Mouse (Mus musculus) retina, postnatal 7 days (tissue): ENCODE measurements around the gene Syt12.
A peak's percentile ranks its signal among the peaks of the same experiment; 100 is the strongest.
"Not testable (repeated sequence)": the region's sequence is repeated elsewhere in the genome, so short reads cannot be mapped to it uniquely, and the experiment has no call there.

ENCODE experiments used
- DNase-seq: peaks from one replicate; pipeline ENCODE4 v3.0.0-alpha.2; 2012; ENCODE audit warnings: low read depth, low spot score

Gene Syt12

DNA sequence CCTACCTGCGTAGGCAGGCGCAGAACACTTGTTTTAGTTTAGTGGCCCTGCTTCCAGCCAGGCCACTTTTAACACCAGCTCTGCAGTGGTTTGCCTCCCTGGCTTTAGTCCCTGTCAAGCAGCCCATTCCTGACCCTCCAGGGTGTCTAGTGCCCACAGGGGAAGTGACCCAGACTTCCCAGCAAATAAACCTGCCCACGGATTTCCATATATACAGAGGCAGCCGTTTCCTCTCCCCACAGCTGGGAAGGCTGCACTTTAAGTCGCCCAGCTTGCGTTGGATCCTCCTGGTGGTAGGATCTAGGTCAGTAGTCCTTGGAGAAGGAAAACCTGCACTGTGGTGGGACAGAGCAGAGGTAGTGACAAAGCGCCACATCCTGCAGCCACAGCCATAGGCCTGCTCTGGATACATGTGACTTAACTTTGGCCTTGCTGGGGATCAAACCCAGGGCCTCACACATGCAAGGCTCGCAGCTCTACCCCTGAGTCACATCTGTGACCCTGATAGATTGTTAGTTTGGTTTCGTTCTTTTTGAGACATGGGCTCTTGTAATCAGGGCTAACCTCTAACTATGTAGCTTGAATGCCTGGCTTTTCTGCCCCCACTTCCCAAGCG, 13.9 kb upstream of the Syt12 start:
- DNase-seq: no peak

DNA sequence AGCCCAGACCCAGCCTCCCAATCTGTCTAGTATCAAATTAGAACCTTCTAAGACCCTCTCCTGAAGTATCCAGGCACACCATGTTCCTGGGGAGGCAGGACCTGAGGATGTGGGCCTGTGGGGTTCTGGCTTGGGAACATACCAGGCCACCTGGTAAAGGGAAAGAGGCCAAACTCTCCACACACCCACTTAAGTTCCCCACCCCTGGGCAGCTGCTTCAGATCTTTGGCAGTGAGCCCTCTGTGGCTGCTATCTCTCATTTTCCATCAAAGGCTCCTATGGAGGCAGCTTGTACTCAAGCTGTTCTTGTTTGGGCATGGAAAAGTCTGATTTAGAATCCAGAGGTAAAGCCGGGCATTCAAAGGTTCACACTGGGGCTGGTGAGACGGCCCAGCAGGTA, 10.6 kb upstream of the Syt12 start:
- no peak for DNase-seq

DNA sequence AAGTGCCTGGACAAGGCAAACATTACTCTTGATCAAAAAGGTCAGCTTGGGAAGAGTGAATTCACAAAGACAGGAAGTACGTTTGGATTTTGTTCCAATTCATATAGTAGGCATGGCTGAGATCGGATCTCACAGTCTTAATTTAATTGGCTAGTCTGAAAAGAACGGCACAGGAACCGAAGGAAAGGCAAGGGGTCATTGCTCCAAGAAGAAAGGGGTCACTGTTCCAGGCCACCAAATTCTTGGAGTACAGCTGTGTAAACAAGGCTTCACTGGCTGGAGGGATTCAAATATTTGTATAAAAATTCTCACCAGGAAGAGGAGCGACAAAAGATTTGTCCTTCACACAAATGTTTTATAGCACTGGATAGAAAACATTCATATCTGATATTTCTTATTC, 7.8 kb upstream of the Syt12 start:
- DNase-seq: no peak

DNA sequence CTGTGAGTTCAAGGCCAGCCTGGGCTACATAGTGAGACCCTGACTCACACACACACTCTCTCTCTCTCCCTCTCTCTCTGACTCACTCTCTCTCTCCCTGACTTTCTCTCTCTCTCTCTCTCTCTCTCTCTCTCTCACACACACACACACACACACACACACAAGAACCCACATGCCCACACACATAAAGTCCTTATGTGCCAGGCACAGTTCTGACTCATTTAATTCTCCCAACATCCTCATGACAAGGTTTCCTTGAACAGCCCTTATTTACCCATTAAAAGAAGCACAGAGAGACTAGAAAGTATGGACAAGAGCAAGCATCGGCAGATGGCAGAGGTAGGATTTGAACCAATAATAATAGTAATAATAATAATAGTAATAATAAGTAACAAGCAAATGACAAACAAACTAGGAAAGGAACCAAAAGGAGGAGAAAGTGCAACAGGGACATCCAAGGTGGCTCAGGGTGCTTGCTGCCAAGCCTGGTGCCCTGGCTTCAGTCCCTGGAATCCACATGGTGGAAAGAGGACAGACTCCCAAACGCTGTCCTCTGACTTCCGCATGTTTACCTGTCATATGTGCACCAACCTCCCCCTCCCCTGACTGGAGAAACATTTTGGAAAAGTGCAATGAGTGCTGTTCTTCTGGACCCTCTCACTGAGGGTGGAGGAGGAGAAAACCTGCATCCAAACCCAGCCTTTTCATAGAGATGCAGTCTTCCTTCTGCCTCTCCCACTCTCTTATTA, 5.0 kb upstream of the Syt12 start:
- DNase-seq: no peak

DNA sequence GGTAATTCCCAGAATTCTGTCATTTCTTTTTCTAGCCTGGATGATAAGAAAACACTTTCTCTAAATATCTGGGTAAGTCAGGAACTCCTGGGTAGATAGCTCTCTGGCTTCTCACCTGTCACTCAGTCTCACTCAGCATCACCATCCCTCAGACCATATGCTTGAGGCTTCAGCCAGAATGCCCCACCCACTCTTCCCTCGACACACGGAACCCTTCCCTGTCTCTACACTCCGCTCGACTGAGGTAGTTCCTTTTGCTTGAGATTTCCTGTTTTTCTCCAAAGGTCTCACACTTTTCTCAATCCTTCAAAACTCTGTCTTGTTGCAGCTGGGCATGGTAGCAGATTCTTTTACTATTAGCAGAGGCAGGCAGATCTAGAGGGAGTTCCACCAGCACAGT, 4.1 kb upstream of the Syt12 start:
- no peak for DNase-seq

DNA sequence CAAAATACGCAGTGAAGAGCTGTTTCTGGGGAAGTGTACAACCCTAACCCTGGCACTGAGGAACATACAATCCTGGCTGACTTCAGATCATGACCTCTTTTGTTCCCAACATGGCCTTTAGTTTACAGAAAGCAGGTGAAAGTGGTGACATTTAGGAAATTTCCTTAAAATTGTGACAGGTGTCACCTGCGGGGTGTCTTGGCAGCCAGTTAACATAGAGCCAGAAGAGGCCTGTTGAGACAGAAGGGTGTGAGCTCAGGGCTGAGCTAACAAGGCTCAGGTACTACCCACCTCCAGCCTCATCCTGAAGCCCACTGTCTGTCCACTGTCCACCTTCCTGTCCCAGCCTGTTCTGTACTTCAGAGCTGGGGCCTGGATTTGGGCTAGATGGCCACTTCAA, 2.8 kb upstream of the Syt12 start:
- no peak for DNase-seq

DNA sequence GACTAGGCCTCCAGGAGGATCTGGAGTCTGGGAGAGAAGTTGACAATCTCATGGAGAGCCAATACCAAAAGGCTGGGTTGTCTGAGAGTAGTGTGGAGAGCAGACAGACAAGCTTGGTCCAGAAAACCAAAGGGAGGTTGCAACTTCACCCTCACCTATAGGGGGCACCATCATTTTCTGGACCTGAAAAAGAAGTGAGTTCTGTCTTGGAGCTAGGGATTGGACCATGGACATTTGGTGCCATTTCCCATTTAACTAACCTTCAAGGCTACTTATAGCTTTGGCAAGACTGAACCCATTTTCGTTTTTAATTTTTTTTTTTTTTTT, 906 bp upstream of the Syt12 start:
- no peak for DNase-seq

DNA sequence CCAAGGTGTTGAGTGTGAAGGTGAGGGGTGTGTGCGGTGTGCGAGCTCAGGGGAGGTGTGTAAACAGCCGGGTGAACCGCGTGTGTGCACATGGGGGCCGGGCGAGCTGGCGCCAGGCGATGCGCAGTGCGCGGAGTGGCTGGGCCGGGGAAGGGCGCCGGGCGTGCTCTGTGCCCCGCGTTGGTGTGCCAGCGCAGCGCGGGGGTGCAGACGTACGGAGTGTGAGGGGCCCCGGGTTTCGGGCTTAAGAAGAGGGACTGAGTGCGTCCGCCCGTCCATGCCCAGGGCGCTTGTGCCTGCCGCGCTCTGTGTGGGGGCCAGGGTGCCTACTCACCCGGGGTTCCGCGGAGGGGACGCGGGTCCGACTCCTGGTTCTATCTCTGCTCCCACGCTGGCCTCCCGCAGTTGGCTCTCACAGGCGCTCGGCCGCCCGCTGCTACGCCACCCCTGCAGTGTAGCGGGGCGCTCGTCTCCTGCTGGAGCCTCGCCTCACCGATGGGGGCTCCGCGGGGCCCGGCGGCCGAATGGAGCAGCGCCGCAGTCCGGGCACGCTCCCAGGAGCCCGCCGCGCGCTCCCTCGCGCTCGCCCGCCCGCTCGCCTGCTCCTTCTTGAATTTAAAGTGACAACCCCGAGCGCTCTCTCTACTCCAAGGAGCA, 518 bp downstream of the Syt12 start:
- DNase-seq: peak; percentile 31

DNA sequence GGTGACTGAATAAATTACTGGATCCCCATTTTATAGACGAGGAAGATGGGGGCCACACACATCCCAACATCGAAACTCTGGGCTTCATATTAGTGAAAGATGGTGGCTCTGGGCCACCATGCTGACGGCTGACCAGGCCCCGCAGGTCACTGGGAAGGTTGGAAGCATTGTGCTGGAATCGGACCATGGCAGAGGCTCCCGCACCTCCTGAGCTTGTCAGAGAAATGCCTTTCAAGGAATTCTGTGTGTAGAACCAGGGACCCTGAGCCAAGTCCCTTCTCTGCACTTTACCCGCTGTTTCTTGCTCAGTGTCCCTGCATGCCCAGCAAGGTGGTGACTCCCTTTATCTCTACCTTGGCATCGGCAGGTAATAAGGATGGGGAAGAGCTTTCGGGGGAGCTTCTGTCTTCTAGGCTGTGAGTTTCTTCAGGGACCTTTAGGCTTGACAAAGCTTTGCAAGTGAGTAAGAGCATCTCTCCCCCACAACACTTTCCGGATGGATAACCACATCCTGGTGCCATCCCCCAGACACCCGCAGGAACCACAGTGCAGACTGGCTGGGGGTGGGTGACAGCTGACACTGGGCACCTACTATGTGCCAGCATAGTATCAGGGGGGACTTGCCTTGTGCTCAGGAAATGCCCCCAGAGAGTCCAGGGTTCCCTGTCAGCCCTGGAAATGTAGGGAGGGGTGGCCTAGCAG, 1.9 kb downstream of the Syt12 start:
- DNase-seq: no peak

DNA sequence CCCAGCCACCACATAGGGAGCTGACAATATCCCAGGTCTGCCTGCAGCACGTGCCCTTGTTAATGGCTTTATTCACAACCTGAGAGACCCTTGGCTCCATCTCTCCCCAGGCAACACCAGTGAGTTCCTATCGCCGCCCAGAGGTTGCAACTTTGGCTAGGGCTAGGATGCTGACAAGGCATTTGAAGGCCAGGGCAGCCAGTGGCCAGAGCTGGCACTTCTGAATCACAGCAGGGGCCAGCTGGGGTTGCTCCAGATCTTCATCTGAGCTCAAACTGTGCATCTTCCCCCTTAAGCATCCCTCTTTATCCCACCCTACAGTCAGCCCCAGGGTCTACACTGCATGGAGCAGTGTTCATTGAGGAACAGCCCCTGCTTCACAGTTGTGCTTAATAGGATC, 2.5 kb downstream of the Syt12 start:
- no peak for DNase-seq

DNA sequence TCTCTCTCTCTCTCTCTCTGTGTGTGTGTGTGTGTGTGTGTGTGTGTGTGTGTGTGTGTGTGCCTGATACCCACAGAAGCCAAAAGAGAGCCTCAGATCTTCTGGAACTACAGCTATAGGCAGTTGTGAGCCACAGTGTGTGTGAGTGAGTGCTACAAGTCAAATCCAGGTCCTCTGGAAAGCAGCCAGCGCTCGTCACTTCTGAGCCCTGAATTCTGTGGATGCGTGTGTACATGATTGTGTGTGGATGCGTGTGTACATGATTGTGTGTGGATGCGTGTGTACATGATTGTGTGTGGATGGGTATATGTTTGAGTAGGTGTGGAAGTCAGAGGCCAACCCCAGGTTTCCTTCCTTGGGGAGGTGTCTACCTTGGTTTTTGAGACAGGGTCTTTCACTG, 3.7 kb downstream of the Syt12 start:
- DNase-seq: no peak

DNA sequence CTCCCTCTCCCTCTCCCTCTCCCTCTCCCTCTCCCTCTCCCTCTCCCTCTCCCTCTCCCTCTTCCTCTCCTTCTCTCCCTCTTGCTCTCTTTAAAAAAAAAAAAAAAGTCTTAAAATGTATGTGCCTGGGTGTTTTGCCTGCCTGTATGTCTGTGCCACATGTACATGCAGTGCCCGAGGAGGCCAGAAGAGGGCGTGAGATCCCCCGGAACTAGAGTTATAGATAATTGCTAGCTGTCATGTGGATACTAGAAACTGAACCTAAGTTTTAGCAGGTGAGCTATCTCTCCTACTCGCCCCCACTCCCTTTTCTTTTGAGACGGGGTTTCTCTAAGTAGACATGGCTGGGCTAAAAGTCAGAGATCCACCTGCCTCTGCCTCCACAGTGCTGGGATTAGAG, 8.9 kb downstream of the Syt12 start:
- no peak for DNase-seq

DNA sequence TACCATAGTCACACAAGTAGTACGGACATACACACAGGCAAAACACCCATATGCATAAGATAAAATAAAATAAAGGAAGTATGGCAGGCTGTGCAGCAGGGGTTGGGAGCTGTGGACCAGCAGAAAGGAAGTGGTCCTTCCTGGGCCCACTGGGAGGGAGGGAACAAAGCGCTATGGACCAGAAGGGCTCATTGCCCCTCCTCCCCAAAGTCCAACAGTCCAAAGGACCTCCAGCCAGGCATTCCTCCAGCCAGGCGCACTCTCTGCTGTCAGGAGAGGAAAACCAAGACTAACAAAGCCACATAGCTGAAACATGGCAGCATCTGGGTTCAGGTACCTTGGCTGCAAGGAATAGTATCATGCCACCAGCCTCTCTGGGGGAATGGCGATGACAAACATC, 12.6 kb downstream of the Syt12 start:
- DNase-seq: no peak

DNA sequence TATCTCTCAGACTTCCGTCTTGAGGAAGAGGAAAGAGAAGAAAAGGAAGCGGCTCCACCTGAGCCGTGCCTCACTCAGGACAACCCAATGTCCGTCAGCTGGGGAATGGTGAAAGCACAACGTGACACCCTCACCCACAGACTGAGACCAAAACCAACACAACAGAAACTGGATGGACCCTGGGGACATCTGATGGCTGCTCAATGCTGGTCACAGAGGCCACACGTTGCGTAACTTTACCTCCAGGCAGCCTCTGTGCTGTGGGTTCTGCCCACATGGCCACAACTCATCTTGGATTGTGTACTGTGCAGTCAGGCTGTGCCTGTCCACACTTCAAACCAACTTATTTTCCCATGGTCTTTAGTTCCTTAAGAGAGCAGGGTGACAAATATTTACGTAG, 15.3 kb downstream of the Syt12 start:
- DNase-seq: no peak

DNA sequence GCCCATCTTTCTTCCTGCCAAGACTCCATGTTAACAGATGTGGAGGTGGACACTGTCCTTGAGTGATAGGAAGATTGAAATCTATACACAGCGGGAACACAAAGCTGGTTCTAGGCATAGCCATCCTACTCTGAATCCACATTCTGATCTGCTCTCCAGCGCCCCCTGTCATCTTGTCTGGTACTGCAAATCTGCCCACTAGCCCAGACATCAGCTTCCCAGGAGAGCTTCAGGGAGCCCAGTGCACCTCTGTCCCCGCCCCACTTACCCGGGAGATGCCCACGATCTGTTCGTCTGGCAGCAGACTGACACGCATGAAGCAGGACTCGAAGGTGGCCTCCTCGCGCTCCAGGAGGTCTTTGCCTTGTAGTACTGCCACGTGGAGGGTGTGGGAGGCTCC, 21.0 kb downstream of the Syt12 start:
- peak; percentile 53 for DNase-seq

DNA sequence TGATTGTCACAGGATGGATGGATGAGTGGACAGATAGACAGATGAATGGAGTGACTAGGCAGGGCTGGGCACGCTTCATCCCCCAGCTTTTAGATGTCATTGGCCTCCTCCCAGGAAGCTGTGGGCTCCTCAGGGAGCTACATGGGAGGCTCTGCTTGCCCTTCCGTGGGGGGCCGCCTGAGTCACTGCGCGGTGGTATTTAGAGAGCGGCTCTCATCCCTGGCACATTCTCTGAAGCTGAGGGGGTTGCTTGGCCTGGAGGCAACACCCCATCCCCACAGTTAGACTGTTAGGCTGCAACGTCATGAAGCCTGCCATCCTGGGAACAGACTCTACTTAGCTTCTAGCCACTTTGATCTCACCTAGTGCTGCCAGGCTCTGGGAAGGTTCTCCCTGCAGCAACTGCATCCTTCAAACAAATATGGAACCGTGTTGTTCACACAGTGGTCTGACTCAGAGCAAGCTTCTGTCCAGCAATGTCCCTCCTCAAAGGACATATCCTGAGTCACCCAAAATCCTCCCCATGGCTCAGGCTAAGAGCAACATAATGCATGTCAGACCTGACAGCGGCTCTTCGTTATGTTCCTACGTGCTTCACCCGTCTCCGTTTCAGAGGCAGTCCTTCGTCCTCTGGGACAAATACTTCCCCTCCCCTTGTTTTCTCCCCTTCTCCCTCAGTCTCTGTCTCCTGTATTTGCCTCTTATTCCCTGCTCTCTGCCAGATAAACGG, 22.0 kb downstream of the Syt12 start:
- DNase-seq: no peak

DNA sequence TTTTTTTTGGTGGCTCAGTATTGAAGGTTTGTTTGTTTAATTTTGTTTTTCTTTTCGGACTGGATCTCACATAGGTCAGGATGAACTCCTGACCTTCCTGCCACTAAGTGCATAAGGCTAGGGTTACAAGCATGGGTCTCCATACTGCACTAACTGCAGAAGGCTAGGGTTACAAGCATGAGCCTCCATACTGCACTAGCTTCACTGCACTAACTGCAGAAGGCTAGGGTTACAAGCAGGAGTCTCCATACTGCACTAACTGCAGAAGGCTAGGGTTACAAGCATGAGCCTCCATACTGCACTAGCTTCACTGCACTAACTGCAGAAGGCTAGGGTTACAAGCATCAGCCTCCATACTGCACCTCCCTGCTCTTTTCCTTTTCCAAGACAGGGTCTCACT, 23.2 kb downstream of the Syt12 start:
- not testable (repeated sequence) for DNase-seq

DNA sequence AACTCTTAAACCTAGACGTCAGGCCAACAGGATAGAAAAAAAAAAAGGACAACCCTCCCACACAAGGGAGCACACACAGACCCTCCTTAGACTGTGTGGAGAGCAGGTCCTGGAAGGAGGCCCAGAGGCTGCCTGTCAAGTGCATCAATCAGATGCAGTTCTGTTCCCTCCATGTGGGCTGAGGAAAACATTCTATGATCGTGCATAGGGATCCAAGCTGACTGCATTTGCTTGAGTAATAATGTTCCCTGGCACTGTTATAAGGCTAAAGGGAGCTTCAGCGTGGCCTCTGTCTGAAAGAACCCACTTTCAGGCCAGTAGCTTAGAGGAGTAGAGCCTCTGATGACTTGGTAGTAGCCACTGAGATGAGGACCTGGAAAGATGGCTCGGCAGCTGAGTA, 24.7 kb downstream of the Syt12 start:
- no peak for DNase-seq

DNA sequence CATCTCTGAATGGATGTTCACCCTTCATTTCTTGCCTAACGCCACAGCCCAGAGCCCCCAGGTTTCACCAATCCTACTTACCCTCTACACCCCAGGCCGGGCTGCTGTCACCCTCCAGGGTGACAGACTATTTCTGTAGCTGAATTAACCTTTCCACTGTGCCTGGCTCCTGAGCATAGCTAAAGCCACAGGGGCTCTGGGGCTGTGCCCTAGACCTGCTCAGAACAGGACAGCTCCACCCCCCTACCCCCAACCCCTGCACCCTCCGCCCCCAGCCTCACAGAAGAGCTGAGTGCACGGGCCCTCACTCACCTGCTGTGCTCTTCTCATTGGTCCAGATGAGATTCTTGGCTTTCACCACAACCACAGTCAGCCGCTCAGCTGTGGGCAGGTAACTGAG, 25.3 kb downstream of the Syt12 start:
- no peak for DNase-seq

DNA sequence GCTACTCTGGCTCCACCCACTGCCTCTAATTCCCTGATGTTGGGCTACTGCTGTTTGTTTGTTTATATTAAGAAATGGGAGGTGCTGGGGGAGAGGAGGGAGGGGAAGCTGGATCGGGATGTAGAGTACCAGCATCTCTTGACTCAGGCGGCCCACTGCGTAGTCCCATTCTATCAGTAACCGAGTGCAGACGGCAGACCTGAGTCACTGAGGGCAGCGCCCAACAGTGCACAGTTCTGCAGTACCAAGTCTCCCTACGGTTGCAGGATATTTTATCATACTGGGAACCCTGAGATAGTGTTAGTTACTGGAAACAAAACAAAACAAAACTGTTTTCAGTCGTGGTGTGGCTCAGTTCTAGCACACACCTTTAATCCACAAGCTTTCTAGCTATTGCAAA, 26.1 kb downstream of the Syt12 start:
- no peak for DNase-seq

DNA sequence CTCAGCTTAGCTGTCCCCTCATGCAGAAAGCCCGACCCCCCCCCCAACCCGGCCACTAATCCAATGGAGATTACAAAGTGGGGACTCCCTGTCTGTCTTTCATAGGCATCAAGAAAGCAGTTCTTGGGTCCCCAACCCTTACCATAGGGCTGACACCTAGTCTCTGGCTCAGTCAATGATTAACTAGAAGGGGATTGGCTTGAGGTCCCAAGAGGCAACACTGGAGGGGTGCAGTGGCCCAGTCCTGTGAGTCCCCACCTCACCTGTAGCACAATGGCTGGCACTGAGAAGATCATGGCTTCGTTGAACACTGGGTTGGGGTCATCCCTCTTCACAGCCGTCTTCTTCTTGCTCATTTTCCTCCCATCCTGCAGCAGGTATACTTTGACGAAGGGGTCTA, 26.6 kb downstream of the Syt12 start:
- DNase-seq: no peak

DNA sequence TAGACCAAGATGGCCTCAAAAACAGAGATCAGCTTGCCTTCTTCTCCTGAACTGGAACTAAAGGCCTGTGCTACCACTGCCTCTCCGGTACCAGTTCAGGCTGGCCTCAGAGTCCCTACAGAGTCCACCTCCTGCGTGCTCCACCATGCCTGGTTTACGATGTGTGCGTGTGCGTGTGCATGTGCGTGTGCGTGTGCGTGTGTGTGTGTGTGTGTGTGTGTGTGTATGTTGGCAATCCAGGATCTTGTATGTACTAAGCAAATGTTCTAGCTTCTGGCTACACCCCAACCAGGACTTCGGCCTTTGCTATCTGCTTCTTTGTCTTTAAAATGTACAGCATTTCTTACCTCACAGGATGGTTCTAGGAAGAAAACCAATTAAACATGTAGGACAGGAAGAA, 28.0 kb downstream of the Syt12 start:
- no peak for DNase-seq
